Mouse (Mus musculus) ES-Bruce4 (cell line): ENCODE measurements around the gene Dscaml1.
"Not testable (repeated sequence)": the region's sequence is repeated elsewhere in the genome, so short reads cannot be mapped to it uniquely, and the experiment has no call there.

Experiments
- CTCF ChIP-seq: IDR thresholded peaks from one replicate; pipeline ENCODE4 v1.8.1; 2011; ENCODE audit warnings: low read depth, low read length
- EP300 ChIP-seq: IDR thresholded peaks from 2 replicates; pipeline ENCODE4 v1.6.1; 2011; ENCODE audit warnings: low read depth, low read length; ENCODE audit not compliant: insufficient read depth
- POLR2A ChIP-seq: IDR thresholded peaks from one replicate; pipeline ENCODE4 v1.8.1; 2011; ENCODE audit warnings: low read length; ENCODE audit not compliant: insufficient read depth

DNA sequence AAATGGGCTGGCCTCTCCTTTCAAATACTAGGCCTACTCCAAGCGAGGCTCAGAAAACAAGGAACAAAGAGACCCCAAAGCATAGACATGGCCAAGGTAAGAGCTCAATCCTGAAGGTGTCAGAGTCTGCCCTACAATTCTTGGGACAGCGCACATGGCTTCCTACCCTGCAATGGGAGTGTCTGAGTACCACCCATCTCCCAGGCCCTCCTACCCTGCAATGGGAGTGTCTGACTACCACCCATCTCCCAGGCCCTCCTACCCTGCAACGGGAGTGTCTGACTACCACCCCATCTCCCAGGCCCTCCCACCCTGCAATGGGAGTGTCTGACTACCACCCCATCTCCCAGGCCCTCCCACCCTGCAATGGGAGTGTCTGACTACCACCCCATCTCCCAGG, 349.7 kb downstream of the Dscaml1 start:
- not testable (repeated sequence) for TF ChIP-seq CTCF, POLR2A, EP300
